Mouse (Mus musculus) forebrain, embryonic 15.5 days (tissue): ENCODE measurements at regions not wholly inside any gene's neighbourhood (a gene's known extent, or its start where the extent isn't known, plus 50 kb on each side); places are given as distances from the start of the nearest gene placed in this dataset.

ENCODE experiments used
- ATAC-seq: fragments of 200-750 bp; cut with Nextera tagmentation; replicated peaks from 2 replicates; pipeline ENCODE4 v1.8.0; 2017; ENCODE audit warnings: mild to moderate bottlenecking, moderate TSS enrichment, moderate library complexity
- H3K27ac ChIP-seq: fragments of 300-500 bp; sonication (generic); replicated peaks from 2 replicates; pipeline ENCODE4 v1.5.1; 2015; ENCODE audit warnings: mild to moderate bottlenecking, inconsistent platforms
- H3K27me3 ChIP-seq: fragments of 300-500 bp; sonication (generic); 2 replicates; pipeline ENCODE4 v1.6.1; 2015; ENCODE audit warnings: inconsistent platforms
- H3K36me3 ChIP-seq: fragments of 300-500 bp; sonication (generic); 2 replicates; pipeline ENCODE4 v1.6.1; 2015; ENCODE audit warnings: mild to moderate bottlenecking, inconsistent platforms
- H3K4me1 ChIP-seq: fragments of 300-500 bp; sonication (generic); 2 replicates; pipeline ENCODE4 v1.6.1; 2015; ENCODE audit warnings: inconsistent platforms
- H3K4me2 ChIP-seq: fragments of 300-500 bp; sonication (generic); replicated peaks from 2 replicates; pipeline ENCODE4 v1.6.1; 2015; ENCODE audit warnings: mild to moderate bottlenecking, inconsistent platforms
- H3K4me3 ChIP-seq: fragments of 300-500 bp; sonication (generic); 2 replicates; pipeline ENCODE4 v1.5.1; 2015; ENCODE audit warnings: mild to moderate bottlenecking, inconsistent platforms
- H3K9ac ChIP-seq: fragments of 300-500 bp; sonication (generic); replicated peaks from 2 replicates; pipeline ENCODE4 v1.6.1; 2015; ENCODE audit warnings: mild to moderate bottlenecking, inconsistent platforms
- H3K9me3 ChIP-seq: fragments of 300-500 bp; sonication (generic); 2 replicates; pipeline ENCODE4 v1.6.1; 2016; ENCODE audit warnings: inconsistent platforms
- WGBS: fragments of 180-500 bp; shearing (Covaris S2); methylation state at CpG from one replicate; pipeline ENCODE4 v1.1.7; 2015; ENCODE audit warnings: mixed read lengths; 5-methylcytosine and 5-hydroxymethylcytosine counted together

DNA sequence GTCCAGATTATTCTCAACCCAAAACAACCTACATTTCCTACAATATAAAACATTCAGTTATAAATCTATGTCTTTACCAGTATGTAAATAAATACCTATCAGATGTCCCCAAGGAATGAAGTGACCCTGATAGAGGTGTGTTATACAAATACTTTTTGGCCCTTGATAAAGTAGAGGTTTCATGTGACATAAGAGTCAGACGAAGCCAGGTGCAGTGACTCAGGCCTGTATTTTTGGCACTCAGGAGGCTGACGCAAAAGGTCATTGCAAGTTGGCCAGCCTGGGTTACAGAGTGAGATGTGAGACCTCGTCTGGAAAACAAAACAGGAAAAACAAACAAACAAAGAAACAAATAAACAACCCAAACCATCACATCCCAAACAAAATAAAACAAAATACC lies 367.4 kb upstream of the Gm10131 start:
- no peak overlapping the region for H3K4me3 ChIP-seq
- H3K27ac ChIP-seq, result no peak overlapping the region
- H3K36me3 ChIP-seq, result no peaks in the 10 kb centered on the region
- no peaks in the 10 kb centered on the region for H3K9me3 ChIP-seq
- WGBS, result 81% methylated on average over 3 of the region's 3 CpGs
- H3K27me3 ChIP-seq, result no peaks in the 10 kb centered on the region
- H3K4me2 ChIP-seq, result no peak overlapping the region
- H3K9ac ChIP-seq, result no peak overlapping the region
- ATAC-seq, result no peak
- H3K4me1 ChIP-seq, result peaks cover 5% of the 10 kb centered on the region; the same call in 1 of the 2 replicates

DNA sequence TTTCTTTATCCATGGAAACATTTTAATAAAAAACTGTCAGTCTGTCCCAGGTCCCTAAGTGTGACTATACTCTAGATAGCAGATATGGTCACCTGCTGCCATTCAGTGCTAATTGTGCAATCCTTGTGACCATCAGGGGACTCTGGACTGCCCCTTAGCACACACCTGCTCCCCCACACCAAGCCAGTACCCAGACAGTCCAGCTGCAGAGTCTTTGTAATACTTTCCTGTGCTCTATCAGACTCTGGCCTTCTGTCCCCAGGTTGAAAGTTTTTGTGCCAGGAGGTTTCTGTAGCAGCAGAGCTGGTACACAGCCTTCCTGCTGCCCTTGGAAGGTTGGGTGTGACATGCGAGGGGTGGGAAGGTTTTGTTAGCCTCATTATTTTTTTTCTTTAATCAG lies 366.9 kb upstream of the Gm10131 start:
- no peak overlapping the region for H3K9ac ChIP-seq
- no peak overlapping the region for H3K27ac ChIP-seq
- no peak for ATAC-seq
- H3K27me3 ChIP-seq, result no peaks in the 10 kb centered on the region
- no peaks in the 10 kb centered on the region for H3K9me3 ChIP-seq
- no peak overlapping the region for H3K4me2 ChIP-seq
- no peak overlapping the region for H3K4me3 ChIP-seq
- peaks cover 5% of the 10 kb centered on the region; the same call in 1 of the 2 replicates for H3K4me1 ChIP-seq
- no peaks in the 10 kb centered on the region for H3K36me3 ChIP-seq
- 83% methylated on average over 1 of the region's 1 CpGs for whole genome bisulfite sequencing

DNA sequence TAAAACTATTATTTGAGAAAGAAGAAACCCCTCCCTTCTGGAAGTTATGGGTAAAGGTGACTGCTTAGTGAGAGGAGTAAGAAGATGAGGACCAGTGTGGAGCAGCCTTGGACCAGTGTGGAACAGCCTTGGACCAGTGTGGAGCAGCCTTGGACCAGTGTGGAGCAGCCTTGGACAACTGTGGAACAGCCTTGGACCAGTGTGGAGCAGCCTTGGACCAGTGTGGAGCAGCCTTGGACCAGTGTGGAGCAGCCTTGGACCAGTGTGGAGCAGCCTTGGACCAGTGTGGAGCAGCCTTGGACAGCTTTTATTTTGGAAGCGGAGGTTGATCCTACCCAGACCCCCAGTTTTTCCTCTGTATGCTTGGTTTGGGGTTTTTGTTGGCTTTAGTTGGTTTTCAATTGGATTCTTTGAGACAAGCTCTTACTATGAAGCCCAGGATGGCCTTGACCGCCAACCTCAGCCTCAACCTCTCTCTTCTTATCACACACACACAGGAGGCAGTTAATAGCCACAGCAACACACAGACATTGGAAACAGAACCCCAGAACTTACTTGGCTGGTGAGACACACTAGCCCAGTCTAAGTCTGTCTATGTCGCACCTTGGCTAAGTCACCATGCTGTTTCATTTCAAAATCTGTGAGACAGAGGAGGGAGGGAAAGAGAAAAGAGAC lies 364.7 kb upstream of the Gm10131 start:
- Histone ChIP-seq H3K36me3 (no peaks in the 10 kb centered on the region), H3K27ac (no peak overlapping the region), H3K9ac (no peak overlapping the region), H3K4me2 (no peak overlapping the region), H3K4me3 (no peak overlapping the region), H3K4me1 (peaks cover 12% of the 10 kb centered on the region), H3K9me3 (no peaks in the 10 kb centered on the region), H3K27me3 (no peaks in the 10 kb centered on the region)
- 93% methylated on average over 3 of the region's 3 CpGs for WGBS
- ATAC-seq, result no peak

DNA sequence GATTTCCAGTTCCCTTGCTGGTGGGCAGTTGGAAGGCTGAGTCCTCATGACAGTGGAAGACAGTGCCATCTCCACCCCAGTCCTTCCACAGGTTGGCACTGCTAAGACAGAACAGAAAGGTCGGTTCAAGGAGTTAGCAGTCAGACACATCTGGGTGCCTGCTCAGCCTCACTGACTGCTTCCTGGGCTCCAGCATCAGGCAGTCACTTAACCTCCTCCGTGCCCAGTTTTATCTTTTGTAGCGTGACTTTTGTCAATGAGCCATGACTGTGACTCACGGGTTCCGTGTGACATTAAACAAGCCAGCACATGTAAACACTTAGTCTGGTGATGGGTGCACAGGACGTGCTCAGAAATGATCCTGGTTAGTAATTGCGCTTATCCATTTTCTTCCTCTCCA lies 363.1 kb upstream of the Gm10131 start:
- 86% methylated on average over 7 of the region's 7 CpGs for WGBS
- Histone ChIP-seq H3K27me3 (no peaks in the 10 kb centered on the region), H3K27ac (no peak overlapping the region), H3K4me1 (peaks cover 12% of the 10 kb centered on the region), H3K36me3 (no peaks in the 10 kb centered on the region), H3K9me3 (no peaks in the 10 kb centered on the region), H3K9ac (no peak overlapping the region), H3K4me2 (no peak overlapping the region), H3K4me3 (no peak overlapping the region)
- no peak for ATAC-seq

DNA sequence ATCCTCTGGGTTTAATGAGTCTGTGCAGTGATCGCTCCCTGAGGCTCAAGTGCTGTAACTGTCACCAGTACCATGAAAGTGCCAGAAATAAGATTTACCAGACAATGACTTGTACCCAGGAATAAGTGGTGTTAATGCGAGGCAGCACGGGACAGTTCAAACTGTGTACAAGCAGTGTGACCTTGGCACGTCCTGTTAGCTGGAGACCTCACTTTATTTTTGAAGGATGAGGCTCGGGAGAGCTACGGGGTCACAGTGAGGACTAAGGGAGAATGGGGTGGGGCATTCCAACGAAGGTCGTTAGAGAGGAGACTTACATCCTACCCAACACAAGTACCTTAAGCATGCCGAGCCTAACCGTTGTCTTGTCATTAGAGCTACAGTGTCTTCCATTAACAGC lies 362.2 kb upstream of the Gm10131 start:
- WGBS, result 65% methylated on average over 10 of the region's 10 CpGs
- H3K36me3 ChIP-seq, result no peaks in the 10 kb centered on the region
- no peak overlapping the region for H3K27ac ChIP-seq
- no peak overlapping the region for H3K4me3 ChIP-seq
- H3K9ac ChIP-seq, result no peak overlapping the region
- H3K27me3 ChIP-seq, result no peaks in the 10 kb centered on the region
- no peak overlapping the region for H3K4me2 ChIP-seq
- no peak for ATAC-seq
- H3K9me3 ChIP-seq, result no peaks in the 10 kb centered on the region
- peaks cover 12% of the 10 kb centered on the region for H3K4me1 ChIP-seq

DNA sequence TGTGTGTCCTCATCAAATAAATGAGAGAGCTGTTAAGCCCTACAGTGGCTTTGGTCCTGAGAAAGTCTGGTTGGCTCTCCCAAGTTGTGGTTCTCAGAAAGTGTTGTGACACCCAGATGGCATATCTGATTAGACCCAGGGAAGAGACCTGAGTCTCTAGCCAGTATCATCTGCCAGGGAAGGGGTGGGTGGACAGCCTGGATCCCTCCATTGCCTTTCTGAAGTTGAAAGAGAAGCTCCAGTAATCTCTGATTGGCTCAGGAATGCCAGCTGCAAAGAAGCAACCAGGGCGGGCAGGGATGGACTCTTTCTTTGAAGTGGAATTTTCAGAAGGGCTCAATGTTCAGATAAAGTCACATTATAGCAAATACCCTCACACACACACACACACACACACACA lies 361.8 kb upstream of the Gm10131 start:
- Histone ChIP-seq H3K9me3 (no peaks in the 10 kb centered on the region), H3K27ac (no peak overlapping the region), H3K9ac (no peak overlapping the region), H3K27me3 (no peaks in the 10 kb centered on the region), H3K4me2 (no peak overlapping the region), H3K4me3 (no peak overlapping the region), H3K36me3 (no peaks in the 10 kb centered on the region), H3K4me1 (peaks cover 12% of the 10 kb centered on the region)
- WGBS, result 50% methylated on average over 1 of the region's 1 CpGs
- no peak for ATAC-seq

DNA sequence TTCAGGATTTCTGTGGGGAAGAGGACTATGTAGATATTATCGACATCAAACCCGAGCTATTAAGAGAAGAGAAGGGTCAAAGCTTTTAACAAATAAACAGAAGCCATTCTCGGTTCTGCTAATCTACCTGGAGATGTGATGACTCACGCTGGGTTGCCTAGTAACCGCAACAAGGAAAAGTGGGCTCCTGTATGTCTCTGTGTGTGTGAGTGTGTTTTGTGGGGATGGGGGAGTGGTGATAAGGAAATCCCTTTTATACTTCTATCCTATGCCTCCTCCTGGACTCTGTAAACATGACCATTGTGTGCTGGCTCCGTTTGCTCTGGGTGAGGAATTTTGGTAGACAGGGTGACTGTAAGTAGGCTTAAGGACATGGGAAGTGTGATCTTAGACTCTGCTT lies 361.3 kb upstream of the Gm10131 start:
- H3K4me1 ChIP-seq, result peaks cover 12% of the 10 kb centered on the region
- WGBS, result 15% methylated on average over 6 of the region's 6 CpGs
- no peaks in the 10 kb centered on the region for H3K27me3 ChIP-seq
- no peaks in the 10 kb centered on the region for H3K36me3 ChIP-seq
- no peak overlapping the region for H3K9ac ChIP-seq
- no peak overlapping the region for H3K4me3 ChIP-seq
- peak; percentile 81 for ATAC-seq
- no peak overlapping the region for H3K27ac ChIP-seq
- H3K9me3 ChIP-seq, result no peaks in the 10 kb centered on the region
- H3K4me2 ChIP-seq, result no peak overlapping the region

DNA sequence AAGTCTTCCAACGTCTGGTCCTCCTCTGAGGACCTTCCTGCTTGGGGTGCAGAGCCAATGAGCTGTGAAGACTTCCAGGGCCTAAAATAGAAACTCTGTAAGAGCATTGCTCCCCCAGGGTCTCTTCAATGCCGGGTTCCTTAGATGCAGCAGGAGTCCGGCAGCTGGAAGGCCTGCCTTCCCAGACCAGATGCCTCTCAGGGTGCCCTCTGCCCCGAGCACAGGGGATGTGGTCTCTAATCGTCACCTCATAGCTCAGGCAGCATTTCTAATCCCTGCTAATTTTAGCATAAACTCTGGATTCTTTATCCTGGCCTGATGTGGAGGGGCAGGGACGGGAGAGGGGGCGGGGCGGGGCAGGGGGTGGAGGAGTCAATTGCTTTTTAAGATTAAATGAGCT lies 360.9 kb upstream of the Gm10131 start:
- no peak overlapping the region for H3K27ac ChIP-seq
- no peak overlapping the region for H3K4me2 ChIP-seq
- WGBS, result 24% methylated on average over 8 of the region's 8 CpGs
- H3K36me3 ChIP-seq, result no peaks in the 10 kb centered on the region
- 0 out of 2 replicates have a peak, but pooled peaks have one; percentile 19 for ATAC-seq
- no peak overlapping the region for H3K9ac ChIP-seq
- no peaks in the 10 kb centered on the region for H3K27me3 ChIP-seq
- no peak overlapping the region for H3K4me3 ChIP-seq
- no peaks in the 10 kb centered on the region for H3K9me3 ChIP-seq
- H3K4me1 ChIP-seq, result peaks cover 12% of the 10 kb centered on the region

DNA sequence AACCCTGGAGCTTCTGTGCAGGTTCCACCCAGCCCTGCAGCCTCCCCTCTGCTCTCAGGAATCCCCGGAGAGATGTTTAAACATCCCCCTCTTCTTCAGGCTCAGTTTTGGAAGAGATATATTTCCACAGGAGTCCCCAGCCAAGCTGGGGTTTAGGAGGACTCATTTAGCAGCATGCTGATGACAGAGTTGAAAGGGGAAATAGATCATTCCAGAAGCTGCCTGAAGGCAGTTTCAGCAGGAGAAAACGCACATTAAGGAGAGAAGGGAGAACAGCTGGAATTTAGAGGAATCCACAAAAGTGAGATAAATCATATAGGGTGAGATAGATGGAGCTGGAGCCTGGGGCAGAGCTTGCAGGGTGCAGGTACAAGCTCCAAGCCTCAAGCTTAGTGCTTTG lies 357.6 kb upstream of the Gm10131 start:
- no peaks in the 10 kb centered on the region for H3K36me3 ChIP-seq
- no peak for ATAC-seq
- 70% methylated on average over 2 of the region's 2 CpGs for WGBS
- H3K9me3 ChIP-seq, result no peaks in the 10 kb centered on the region; the same call in 1 of the 2 replicates
- H3K27ac ChIP-seq, result no peak overlapping the region
- H3K27me3 ChIP-seq, result no peaks in the 10 kb centered on the region
- H3K4me3 ChIP-seq, result no peak overlapping the region
- peaks cover 12% of the 10 kb centered on the region for H3K4me1 ChIP-seq
- no peak overlapping the region for H3K4me2 ChIP-seq
- H3K9ac ChIP-seq, result no peak overlapping the region

DNA sequence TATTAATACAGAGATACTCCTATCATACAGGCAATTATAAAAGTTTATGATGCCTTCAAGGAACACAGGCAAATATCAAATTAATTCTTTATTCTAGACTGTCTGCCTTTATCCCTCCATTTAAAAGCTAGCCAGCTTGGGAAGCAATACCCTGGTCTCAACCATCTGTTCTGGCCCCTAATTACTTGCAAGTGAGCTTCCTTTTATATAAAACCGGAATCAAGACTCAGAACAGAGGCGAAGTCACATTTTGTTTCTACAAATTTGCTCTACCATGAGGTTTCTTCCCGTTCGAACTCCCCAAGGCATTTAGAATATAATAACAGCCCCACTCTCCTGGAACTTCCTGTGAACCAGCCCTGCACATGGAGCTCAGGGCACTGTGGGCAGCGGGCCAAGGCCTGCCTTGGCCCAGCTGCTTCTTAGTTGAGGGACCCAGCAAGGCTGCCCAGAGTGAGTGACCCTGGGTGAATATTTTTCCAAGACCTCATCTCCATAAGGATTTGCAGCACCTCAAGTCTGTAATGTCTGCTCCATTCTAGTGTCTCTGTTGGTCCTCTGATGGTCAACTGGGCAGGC lies 355.3 kb upstream of the Gm10131 start:
- no peaks in the 10 kb centered on the region; the same call in 1 of the 2 replicates for H3K9me3 ChIP-seq
- no peak for ATAC-seq
- 62% methylated on average over 5 of the region's 5 CpGs for WGBS

DNA sequence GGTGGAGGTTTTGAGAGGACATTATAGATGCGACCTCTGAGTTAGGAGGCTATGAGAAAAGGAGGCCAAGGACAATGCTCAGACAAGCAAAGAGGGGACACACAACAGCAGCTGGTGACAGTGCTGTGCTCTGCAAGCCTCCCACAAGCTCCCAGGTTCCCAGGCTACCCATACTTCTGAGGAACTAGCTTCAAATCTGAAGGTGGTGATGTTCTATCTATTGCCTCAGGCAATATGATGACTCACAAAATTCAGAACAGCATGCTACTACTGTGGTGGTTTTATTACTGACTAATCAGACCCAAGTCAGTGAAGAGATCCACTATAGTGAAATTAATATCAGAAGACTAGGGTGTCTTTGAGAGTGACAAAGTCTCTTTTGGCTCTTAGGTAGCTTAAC lies 353.9 kb upstream of the Gm10131 start:
- H3K27ac ChIP-seq, result no peak overlapping the region
- no peaks in the 10 kb centered on the region for H3K36me3 ChIP-seq
- H3K4me2 ChIP-seq, result no peak overlapping the region
- no peak overlapping the region for H3K9ac ChIP-seq
- WGBS, result 92% methylated on average over 1 of the region's 1 CpGs
- no peaks in the 10 kb centered on the region; the same call in 1 of the 2 replicates for H3K9me3 ChIP-seq
- H3K4me3 ChIP-seq, result no peak overlapping the region
- H3K27me3 ChIP-seq, result no peaks in the 10 kb centered on the region
- no peaks in the 10 kb centered on the region for H3K4me1 ChIP-seq
- ATAC-seq, result no peak

More for the DNA sequence above, 355.3 kb upstream of the Gm10131 start:
- Histone ChIP-seq H3K9ac (no peak overlapping the region), H3K27ac (peak overlapping the region; percentile 48; the same call in 1 of the 2 replicates), H3K4me2 (no peak overlapping the region), H3K4me1 (no peaks in the 10 kb centered on the region), H3K27me3 (no peaks in the 10 kb centered on the region), H3K4me3 (no peak overlapping the region), H3K36me3 (no peaks in the 10 kb centered on the region)

DNA sequence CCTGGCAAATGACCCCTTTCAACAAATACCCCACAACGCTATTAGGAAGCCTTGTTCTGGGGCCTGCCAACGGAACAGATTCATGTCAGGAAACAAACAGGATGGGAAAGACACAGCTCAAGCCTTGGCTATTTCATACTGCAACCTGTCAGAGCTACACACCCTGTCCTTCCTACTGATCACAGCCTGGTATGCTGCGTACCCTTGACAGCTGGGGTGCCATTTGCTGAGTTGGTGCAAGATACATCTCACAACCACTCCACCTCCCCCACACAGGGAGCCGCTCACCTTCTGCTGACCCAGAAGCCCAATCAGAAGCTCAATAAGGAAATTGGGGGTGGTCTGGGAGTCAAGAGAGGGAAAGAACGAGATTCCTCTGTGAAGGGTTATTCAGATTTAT lies 350.7 kb upstream of the Gm10131 start:
- no peaks in the 10 kb centered on the region for H3K4me1 ChIP-seq
- no peaks in the 10 kb centered on the region for H3K27me3 ChIP-seq
- no peak for ATAC-seq
- 82% methylated on average over 5 of the region's 5 CpGs for WGBS
- H3K9ac ChIP-seq, result no peak overlapping the region
- H3K27ac ChIP-seq, result no peak overlapping the region
- no peaks in the 10 kb centered on the region; the same call in 1 of the 2 replicates for H3K9me3 ChIP-seq
- H3K4me2 ChIP-seq, result no peak overlapping the region
- no peaks in the 10 kb centered on the region for H3K36me3 ChIP-seq
- no peak overlapping the region for H3K4me3 ChIP-seq

DNA sequence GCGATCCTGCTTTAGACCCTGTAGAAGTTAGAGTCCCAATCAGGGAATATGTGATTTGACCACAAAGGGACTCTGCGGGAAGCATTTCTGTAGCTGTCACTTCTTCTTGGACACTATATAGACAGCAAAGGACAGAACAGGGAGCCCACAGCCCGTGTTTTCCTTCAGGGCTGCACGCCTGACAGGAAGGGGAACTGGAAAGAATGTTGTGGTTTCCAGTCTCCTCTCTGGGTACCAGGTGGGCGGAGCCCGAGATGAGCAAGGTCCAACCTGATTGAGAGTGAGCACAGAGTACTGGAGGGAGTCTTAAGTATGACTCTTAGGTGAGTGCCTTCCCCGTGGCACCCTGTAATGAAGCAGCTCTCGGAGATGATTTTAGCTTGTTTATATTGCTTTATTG lies 346.8 kb upstream of the Gm10131 start:
- Histone ChIP-seq H3K36me3 (no peaks in the 10 kb centered on the region), H3K9ac (no peak overlapping the region), H3K27me3 (no peaks in the 10 kb centered on the region), H3K4me3 (no peak overlapping the region), H3K4me1 (no peaks in the 10 kb centered on the region), H3K9me3 (no peaks in the 10 kb centered on the region), H3K4me2 (no peak overlapping the region), H3K27ac (no peak overlapping the region)
- ATAC-seq, result no peak
- WGBS, result 91% methylated on average over 8 of the region's 8 CpGs
